Mouse (Mus musculus): ENCODE data around the gene Myh4.
A peak's percentile ranks its signal among the peaks of the same experiment; 100 is the strongest.

Gene Myh4

GRCm38 (mm10) chr11:67237481-67238079, at the start of gene Myh4:
Gene Myh4 (plus strand): TSS chr11:67238029.
- no peak for DNase-seq

GRCm38 (mm10) chr11:67190316-67190715, 47.5 kb upstream of the Myh4 start:
- DNase-seq = no peak

GRCm38 (mm10) chr11:67190814-67191213, 47.0 kb upstream of the Myh4 start:
- no peak for DNase-seq

GRCm38 (mm10) chr11:67191496-67191895, 46.3 kb upstream of the Myh4 start:
- DNase-seq = no peak

GRCm38 (mm10) chr11:67199321-67199720, 38.5 kb upstream of the Myh4 start:
- no peak for DNase-seq

GRCm38 (mm10) chr11:67199752-67200151, 38.1 kb upstream of the Myh4 start, which contains the start of gene Myh1:
Gene Myh1 (plus strand): TSS chr11:67200052.
- no peak for DNase-seq

- no peak for DNase-seq
Measured at GRCm38 (mm10) chr11:67204766-67205165, 33.1 kb upstream of the Myh4 start.

GRCm38 (mm10) chr11:67221803-67222202, 16.0 kb upstream of the Myh4 start:
- DNase-seq = no peak

- no peak for DNase-seq
Measured at GRCm38 (mm10) chr11:67224466-67224865, 13.4 kb upstream of the Myh4 start.

- no peak for DNase-seq
Measured at GRCm38 (mm10) chr11:67228731-67229130, 9.1 kb upstream of the Myh4 start.

GRCm38 (mm10) chr11:67229166-67229565, 8.7 kb upstream of the Myh4 start:
- no peak for DNase-seq

- no peak for DNase-seq
Measured at GRCm38 (mm10) chr11:67229946-67230345, 7.9 kb upstream of the Myh4 start.

- DNase-seq = peak; percentile 57
Measured at GRCm38 (mm10) chr11:67235639-67236358, 2.0 kb upstream of the Myh4 start.

- no peak for DNase-seq
Measured at GRCm38 (mm10) chr11:67236799-67237198, 1.0 kb upstream of the Myh4 start.

GRCm38 (mm10) chr11:67241051-67241450, 3.2 kb downstream of the Myh4 start:
- DNase-seq = peak; percentile 18

- no peak for DNase-seq
Measured at GRCm38 (mm10) chr11:67253691-67254090, 15.9 kb downstream of the Myh4 start.

GRCm38 (mm10) chr11:67257048-67257447, 19.2 kb downstream of the Myh4 start:
- DNase-seq = no peak

- DNase-seq = no peak
Measured at GRCm38 (mm10) chr11:67260956-67261355, 23.1 kb downstream of the Myh4 start.

GRCm38 (mm10) chr11:67276601-67277174, 38.9 kb downstream of the Myh4 start, which contains the start of gene Myh8:
Gene Myh8 (plus strand): TSS chr11:67277124.
- no peak for DNase-seq

GRCm38 (mm10) chr11:67293440-67293839, 55.6 kb downstream of the Myh4 start:
- DNase-seq = no peak

All from retina, postnatal 1 day (tissue).